Mouse (Mus musculus) forebrain, embryonic 14.5 days (tissue): ENCODE results near the gene Tamm41. TPM values are rescaled to one million over a fixed set of nuclear protein-coding genes. Genes with fewer than 3 reads are reported as not detected.

Experiments
- ATAC-seq: fragments of 200-750 bp; cut with Nextera tagmentation; 2 replicates; pipeline ENCODE4 v1.8.0; 2017; ENCODE audit warnings: mild to moderate bottlenecking, moderate library complexity
- DNase-seq: peaks from one replicate; pipeline ENCODE4 v3.0.0-alpha.2; 2015; ENCODE audit warnings: low spot score
- H3K27ac ChIP-seq: fragments of 300-500 bp; sonication (generic); 2 replicates; pipeline ENCODE4 v1.5.1; 2014; ENCODE audit warnings: low read depth, mild to moderate bottlenecking, control low read depth, low read length, moderate library complexity
- H3K27me3 ChIP-seq: fragments of 300-500 bp; sonication (generic); replicated peaks from 2 replicates; pipeline ENCODE4 v1.6.1; 2014; ENCODE audit warnings: low read length, control low read depth, mixed read lengths; ENCODE audit not compliant: control insufficient read depth, insufficient read depth
- H3K36me3 ChIP-seq: fragments of 300-500 bp; sonication (generic); 2 replicates; pipeline ENCODE4 v1.6.1; 2014; ENCODE audit warnings: low read length, control low read depth; ENCODE audit not compliant: control insufficient read depth, insufficient read depth
- H3K4me1 ChIP-seq: fragments of 300-500 bp; sonication (generic); 2 replicates; pipeline ENCODE4 v1.6.1; 2014; ENCODE audit warnings: antibody characterized with exemption, low read length, control low read depth; ENCODE audit not compliant: control insufficient read depth, insufficient read depth
- H3K4me2 ChIP-seq: fragments of 300-500 bp; sonication (generic); 2 replicates; pipeline ENCODE4 v1.6.1; 2014; ENCODE audit warnings: mild to moderate bottlenecking, control low read depth, low read length
- H3K4me3 ChIP-seq: fragments of 300-500 bp; sonication (generic); 2 replicates; pipeline ENCODE4 v1.5.1; 2014; ENCODE audit warnings: low read depth, low read length, control low read depth
- H3K9ac ChIP-seq: fragments of 300-500 bp; sonication (generic); 2 replicates; pipeline ENCODE4 v1.6.1; 2014; ENCODE audit warnings: mild to moderate bottlenecking, low read length, control low read depth, moderate library complexity
- H3K9me3 ChIP-seq: fragments of 300-500 bp; sonication (generic); replicated peaks from 2 replicates; pipeline ENCODE4 v1.6.1; 2016; ENCODE audit warnings: low read length, control low read depth, mixed read lengths; ENCODE audit not compliant: control insufficient read depth
- WGBS: fragments of 180-500 bp; shearing (Covaris S2); extraction: QIAGEN DNeasy Blood & Tissue Kit; methylation state at CpG from one replicate; pipeline ENCODE4 v1.1.7; 2014; 5-methylcytosine and 5-hydroxymethylcytosine counted together
- polyA plus RNA-seq: library from polyadenylated mRNA; unstranded; fragments of >200 nt; fragmentation: Nextera tagmentation; extraction: Ambion mirVana; gene quantifications from 2 replicates; pipeline ENCODE4 v1.2.1, GENCODE M21; 2014

The Tamm41 gene
- polyA plus RNA-seq, 1 experiment from 2014 or later, result 69.6 TPM

GRCm38 (mm10) chr6:114994079-114994478 lies 43.6 kb downstream of the Tamm41 start:
- 92% methylated on average over 5 of the region's 5 CpGs for WGBS
- Histone ChIP-seq H3K4me1 (no peaks in the 10 kb centered on the region), H3K36me3 (no peaks in the 10 kb centered on the region), H3K9me3 (no peaks in the 10 kb centered on the region), H3K27ac (no peak overlapping the region), H3K27me3 (no peaks in the 10 kb centered on the region), H3K4me2 (no peak overlapping the region), H3K4me3 (no peak overlapping the region), H3K9ac (no peak overlapping the region)
- ATAC-seq (no peak), DNase-seq (no peak)

- Histone ChIP-seq H3K27ac (no peak overlapping the region), H3K4me2 (no peak overlapping the region), H3K4me3 (no peak overlapping the region), H3K9me3 (no peaks in the 10 kb centered on the region), H3K9ac (no peak overlapping the region), H3K36me3 (no peaks in the 10 kb centered on the region), H3K27me3 (no peaks in the 10 kb centered on the region), H3K4me1 (no peaks in the 10 kb centered on the region)
- no peak for ATAC-seq
- DNase-seq, result no peak
- WGBS, result 81% methylated on average over 8 of the region's 8 CpGs
Measured at GRCm38 (mm10) chr6:114993659-114994058, 44.0 kb downstream of the Tamm41 start.

GRCm38 (mm10) chr6:114991909-114992308 lies 45.8 kb downstream of the Tamm41 start:
- H3K9ac ChIP-seq, result no peak overlapping the region
- no peak overlapping the region for H3K4me3 ChIP-seq
- no peaks in the 10 kb centered on the region for H3K9me3 ChIP-seq
- WGBS, result 74% methylated on average over 4 of the region's 4 CpGs
- 0 out of 2 replicates have a peak, but pooled peaks cover 3% of the 10 kb centered on the region for H3K4me1 ChIP-seq
- no peak overlapping the region for H3K4me2 ChIP-seq
- H3K36me3 ChIP-seq, result no peaks in the 10 kb centered on the region
- no peak overlapping the region for H3K27ac ChIP-seq
- ATAC-seq, result no peak
- H3K27me3 ChIP-seq, result no peaks in the 10 kb centered on the region
- no peak for DNase-seq

DNA sequence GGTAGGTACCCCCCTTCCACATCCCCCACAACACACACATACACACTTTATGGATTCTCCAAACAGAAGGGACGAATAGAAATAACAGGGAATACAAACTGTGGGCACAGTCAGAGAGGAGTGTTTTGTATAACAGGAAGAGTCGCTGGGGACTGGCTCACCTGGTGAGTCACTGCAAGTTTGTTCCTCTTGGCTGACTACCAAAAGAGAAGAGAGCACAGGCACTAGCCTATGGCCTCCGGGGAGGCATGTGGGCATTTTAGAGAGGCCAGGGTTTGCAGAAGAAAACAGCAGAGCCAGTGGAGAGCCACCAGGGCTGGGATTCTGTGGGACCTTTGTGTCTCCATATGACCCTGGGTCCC lies 49.1 kb downstream of the Tamm41 start:
- Histone ChIP-seq H3K4me3 (no peak overlapping the region), H3K4me2 (no peak overlapping the region), H3K27me3 (no peaks in the 10 kb centered on the region), H3K36me3 (no peaks in the 10 kb centered on the region), H3K9me3 (no peaks in the 10 kb centered on the region), H3K4me1 (0 out of 2 replicates have a peak, but pooled peaks cover 3% of the 10 kb centered on the region), H3K9ac (no peak overlapping the region), H3K27ac (no peak overlapping the region)
- ATAC-seq (no peak), DNase-seq (no peak)
- WGBS, result 55% methylated on average over 3 of the region's 3 CpGs

DNA sequence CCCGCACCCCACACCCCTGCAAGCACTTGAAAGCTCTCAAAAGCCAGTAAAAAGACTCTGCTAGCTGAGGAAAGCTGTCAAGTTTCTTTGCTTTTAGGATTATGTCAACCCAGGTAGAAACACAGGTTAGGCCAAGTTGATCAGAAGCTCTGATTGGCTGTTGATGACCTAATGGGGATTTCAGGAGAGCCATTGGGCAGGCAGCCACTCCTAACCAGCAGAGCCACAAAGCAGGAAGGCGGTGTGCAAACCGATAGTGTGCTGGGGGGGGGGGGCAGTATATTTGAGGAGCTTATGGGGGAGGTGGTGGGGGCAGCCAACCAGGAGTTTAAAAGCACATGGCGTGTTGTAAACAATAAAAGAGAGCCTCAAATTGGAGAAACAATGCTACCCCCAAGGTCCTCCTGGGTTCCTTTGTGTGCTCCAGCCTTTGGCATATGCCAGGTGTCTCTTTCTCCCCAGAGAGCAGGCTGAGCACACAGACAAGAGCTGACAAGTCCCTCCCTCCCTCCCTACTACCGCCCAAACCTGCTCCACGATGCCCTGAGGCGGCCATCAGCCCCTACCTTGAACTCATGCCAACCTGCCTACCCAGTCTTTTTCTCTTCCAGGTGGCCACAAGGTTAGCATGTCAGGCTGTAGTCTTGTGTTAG lies 49.6 kb downstream of the Tamm41 start:
- Histone ChIP-seq H3K4me1 (0 out of 2 replicates have a peak, but pooled peaks cover 3% of the 10 kb centered on the region), H3K27me3 (no peaks in the 10 kb centered on the region), H3K36me3 (no peaks in the 10 kb centered on the region), H3K9me3 (no peaks in the 10 kb centered on the region), H3K4me3 (no peak overlapping the region), H3K4me2 (no peak overlapping the region), H3K9ac (no peak overlapping the region), H3K27ac (no peak overlapping the region)
- WGBS, result 55% methylated on average over 7 of the region's 7 CpGs
- ATAC-seq, result peak; percentile 46
- no peak for DNase-seq

- WGBS, result 87% methylated on average over 7 of the region's 7 CpGs
- H3K4me1 ChIP-seq, result no peaks in the 10 kb centered on the region
- ATAC-seq (no peak), DNase-seq (no peak)
- H3K9ac ChIP-seq, result no peak overlapping the region
- no peaks in the 10 kb centered on the region for H3K9me3 ChIP-seq
- no peak overlapping the region for H3K4me2 ChIP-seq
- H3K4me3 ChIP-seq, result no peak overlapping the region
- H3K36me3 ChIP-seq, result no peaks in the 10 kb centered on the region
- H3K27me3 ChIP-seq, result no peaks in the 10 kb centered on the region
- no peak overlapping the region for H3K27ac ChIP-seq
Measured at GRCm38 (mm10) chr6:114982671-114983070, 55.0 kb downstream of the Tamm41 start.

- H3K27ac ChIP-seq, result no peak overlapping the region
- ATAC-seq, result no peak
- H3K4me2 ChIP-seq, result no peak overlapping the region
- H3K4me3 ChIP-seq, result no peak overlapping the region
- no peaks in the 10 kb centered on the region for H3K36me3 ChIP-seq
- 81% methylated on average over 1 of the region's 1 CpGs for WGBS
- H3K4me1 ChIP-seq, result no peaks in the 10 kb centered on the region
- DNase-seq, result no peak
- H3K9ac ChIP-seq, result no peak overlapping the region
- H3K9me3 ChIP-seq, result no peaks in the 10 kb centered on the region
- H3K27me3 ChIP-seq, result no peaks in the 10 kb centered on the region
Measured at GRCm38 (mm10) chr6:114979715-114980114, 58.0 kb downstream of the Tamm41 start.

DNA sequence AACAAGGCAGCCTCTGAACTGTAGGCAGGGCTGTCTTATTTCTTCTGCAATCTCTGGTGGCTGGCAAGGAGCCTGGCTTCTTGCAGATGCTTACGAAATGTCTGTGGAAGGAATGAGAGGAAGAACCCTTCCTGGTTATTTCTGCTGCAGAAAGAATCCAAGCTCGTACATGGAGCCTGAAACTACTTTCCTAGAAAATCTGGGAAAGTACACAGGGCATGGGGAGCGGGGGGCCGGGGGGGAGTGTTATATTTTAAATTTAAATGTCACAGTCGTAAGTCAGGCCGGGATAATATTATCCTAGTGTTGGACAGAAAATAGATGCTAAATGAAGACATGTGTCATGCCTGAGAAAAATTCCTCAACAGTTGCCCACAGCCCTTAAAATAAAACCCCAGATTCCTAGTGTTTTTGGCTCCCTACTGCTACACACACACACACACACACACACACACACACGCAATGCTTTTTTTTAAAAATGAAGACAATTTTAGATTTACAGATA lies 60.7 kb downstream of the Tamm41 start:
- H3K9me3 ChIP-seq, result no peaks in the 10 kb centered on the region
- H3K4me2 ChIP-seq, result no peak overlapping the region
- DNase-seq (peak; percentile 40), ATAC-seq (no peak)
- H3K4me1 ChIP-seq, result no peaks in the 10 kb centered on the region
- no peaks in the 10 kb centered on the region for H3K36me3 ChIP-seq
- H3K4me3 ChIP-seq, result no peak overlapping the region
- H3K9ac ChIP-seq, result no peak overlapping the region
- H3K27me3 ChIP-seq, result no peaks in the 10 kb centered on the region
- H3K27ac ChIP-seq, result no peak overlapping the region
- WGBS, result 81% methylated on average over 7 of the region's 7 CpGs

- Histone ChIP-seq H3K27ac (no peak overlapping the region), H3K36me3 (no peaks in the 10 kb centered on the region), H3K9me3 (no peaks in the 10 kb centered on the region), H3K4me3 (no peak overlapping the region), H3K4me2 (no peak overlapping the region), H3K27me3 (peaks cover 3% of the 10 kb centered on the region; the same call in 1 of the 2 replicates), H3K9ac (no peak overlapping the region), H3K4me1 (no peaks in the 10 kb centered on the region)
- DNase-seq (no peak), ATAC-seq (no peak)
- WGBS, result 92% methylated on average over 1 of the region's 1 CpGs
Measured at GRCm38 (mm10) chr6:114974331-114974730, 63.3 kb downstream of the Tamm41 start.
